Mouse (Mus musculus) myocyte (in vitro differentiated cells): ENCODE results near the gene Gm7544. TPM values are rescaled to one million over a fixed set of nuclear protein-coding genes. Genes with fewer than 3 reads are reported as not detected.
A peak's percentile ranks its signal among the peaks of the same experiment; 100 is the strongest.
"Not testable (repeated sequence)": the region's sequence is repeated elsewhere in the genome, so short reads cannot be mapped to it uniquely, and the experiment has no call there.

Experiments
- H3K27me3 ChIP-seq: one replicate; pipeline ENCODE4 v1.6.1; 2011; ENCODE audit not compliant: control insufficient read depth, insufficient read depth, insufficient read length
- H3K36me3 ChIP-seq: one replicate; pipeline ENCODE4 v1.6.1; 2011; ENCODE audit not compliant: control insufficient read depth, insufficient read depth
- H3K4me2 ChIP-seq: one replicate; pipeline ENCODE4 v1.6.1; 2011; ENCODE audit warnings: low read depth, control low read depth
- H3K4me3 ChIP-seq: one replicate; pipeline ENCODE4 v1.5.1; 2011; ENCODE audit warnings: mild to moderate bottlenecking, control low read depth, moderate library complexity
- H3K79me2 ChIP-seq: one replicate; pipeline ENCODE4 v1.6.1; 2011; ENCODE audit not compliant: control insufficient read depth, insufficient read depth
- H3ac ChIP-seq: one replicate; pipeline ENCODE4 v1.6.1; 2011; ENCODE audit not compliant: control insufficient read depth, insufficient read length
- CEBPB ChIP-seq: IDR thresholded peaks from 2 replicates; pipeline ENCODE4 v1.6.1; 2011; ENCODE audit warnings: mild to moderate bottlenecking, moderate library complexity; ENCODE audit not compliant: poor library complexity, insufficient read depth, severe bottlenecking
- E2F4 ChIP-seq: IDR thresholded peaks from one replicate; pipeline ENCODE4 v1.6.1; 2011; ENCODE audit warnings: mild to moderate bottlenecking, control low read depth, moderate library complexity; ENCODE audit not compliant: insufficient read depth
- MAX ChIP-seq: IDR thresholded peaks from one replicate; pipeline ENCODE4 v1.6.1; 2011; ENCODE audit warnings: low read depth, mild to moderate bottlenecking, control low read depth
- MYOD1 ChIP-seq, 3 experiments: IDR thresholded peaks; one replicate each; pipeline ENCODE4 v1.6.1; 2011; ENCODE audit warnings: control low read depth in 2 of 3, low read depth in 2 of 3, mild to moderate bottlenecking in 2 of 3, moderate library complexity in 1 of 3; ENCODE audit not compliant: insufficient read length in 2 of 3, control insufficient read depth in 1 of 3
- MYOG ChIP-seq, 3 experiments: IDR thresholded peaks; one replicate each; pipeline ENCODE4 v1.6.1; 2011; ENCODE audit warnings: control low read depth in 2 of 3, low read depth in 2 of 3, mild to moderate bottlenecking in 2 of 3; ENCODE audit not compliant: insufficient read length in 2 of 3, control insufficient read depth in 1 of 3, insufficient read depth in 1 of 3
- POLR2A ChIP-seq: IDR thresholded peaks from one replicate; pipeline ENCODE4 v1.6.1; 2011; ENCODE audit warnings: low read depth, mild to moderate bottlenecking, control low read depth, moderate library complexity; ENCODE audit not compliant: insufficient read length
- POLR2AphosphoS2 ChIP-seq: IDR thresholded peaks from one replicate; pipeline ENCODE4 v1.6.1; 2011; ENCODE audit warnings: low read depth, control low read depth; ENCODE audit not compliant: insufficient read length
- REST ChIP-seq: IDR thresholded peaks from one replicate; pipeline ENCODE4 v1.6.1; 2011; ENCODE audit warnings: mild to moderate bottlenecking, control low read depth, moderate library complexity; ENCODE audit not compliant: insufficient read depth, insufficient read length
- SRF ChIP-seq: IDR thresholded peaks from one replicate; pipeline ENCODE4 v1.6.1; 2011; ENCODE audit warnings: low read depth; ENCODE audit not compliant: control insufficient read depth, insufficient read length
- TCF12 ChIP-seq: IDR thresholded peaks from one replicate; pipeline ENCODE4 v1.6.1; 2011; ENCODE audit warnings: mild to moderate bottlenecking, control low read depth; ENCODE audit not compliant: poor library complexity, insufficient read depth, severe bottlenecking
- TCF3 ChIP-seq: IDR thresholded peaks from one replicate; pipeline ENCODE4 v1.6.1; 2011; ENCODE audit warnings: low read depth, control low read depth; ENCODE audit not compliant: insufficient read length
- USF1 ChIP-seq: IDR thresholded peaks from one replicate; pipeline ENCODE4 v1.6.1; 2011; ENCODE audit warnings: low read depth, mild to moderate bottlenecking, control low read depth, moderate library complexity
- polyA plus RNA-seq: library from polyadenylated mRNA; unstranded; fragments of >200 nt; fragmentation: generic; extraction: Trizol; gene quantifications from one replicate; pipeline ENCODE4 v1.2.1, GENCODE M21; 2012; ENCODE audit warnings: missing spikeins

Gene Gm7544
- polyA plus RNA-seq, 1 experiment, result not detected

- not testable (repeated sequence) for H3K27me3 ChIP-seq, H3ac ChIP-seq, H3K79me2 ChIP-seq, H3K36me3 ChIP-seq, H3K4me3 ChIP-seq, H3K4me2 ChIP-seq
These were observed 13.3 kb downstream of the Gm7544 start for GRCm38 (mm10) chr1:82942505-82942904.

GRCm38 (mm10) chr1:82938666-82939065 is 17.1 kb downstream of the Gm7544 start:
- Histone ChIP-seq H3K79me2 (no peaks in the 10 kb centered on the region), H3ac (no peak overlapping the region), H3K27me3 (no peaks in the 10 kb centered on the region), H3K36me3 (no peaks in the 10 kb centered on the region), H3K4me3 (no peak overlapping the region), H3K4me2 (no peak overlapping the region)
- TF ChIP-seq POLR2AphosphoS2, result no peak
- no peak for TF ChIP-seq REST
- TF ChIP-seq MAX, result no peak
- no peak for TF ChIP-seq CEBPB
- TF ChIP-seq E2F4, result no peak
- no peak for TF ChIP-seq TCF12

GRCm38 (mm10) chr1:82931326-82931725 is 24.5 kb downstream of the Gm7544 start, which contains the start of gene Gm6217:
Gene Gm6217, minus strand, starts transcription at chr1:82931399.
- not testable (repeated sequence) for H3K4me2 ChIP-seq, H3K4me3 ChIP-seq, H3K36me3 ChIP-seq, H3ac ChIP-seq, H3K79me2 ChIP-seq, H3K27me3 ChIP-seq

- not testable (repeated sequence) for H3ac ChIP-seq, H3K4me3 ChIP-seq, H3K36me3 ChIP-seq, H3K4me2 ChIP-seq, H3K27me3 ChIP-seq, H3K79me2 ChIP-seq
These were observed 25.3 kb downstream of the Gm7544 start for GRCm38 (mm10) chr1:82930558-82930957.

- H3ac ChIP-seq, result no peak within 1 kb of the TSS
- no peak within 1 kb of the TSS for H3K4me2 ChIP-seq
These were observed 31.2 kb downstream of the Gm7544 start, which contains the start of gene A030014E15Rik for GRCm38 (mm10) chr1:82924650-82925049. Gene A030014E15Rik, plus strand, starts transcription at chr1:82924917.

GRCm38 (mm10) chr1:82913434-82913833 is 42.4 kb downstream of the Gm7544 start:
- not testable (repeated sequence) for H3K27me3 ChIP-seq, H3K4me2 ChIP-seq, H3K79me2 ChIP-seq, H3K36me3 ChIP-seq, H3K4me3 ChIP-seq, H3ac ChIP-seq
- TF ChIP-seq MYOD1 (IDR thresholded peaks at IDR 0.05; ENCODE audit: control insufficient read depth in 1 of 3, insufficient read length in 2 of 3, low read depth in 2 of 3) (peak in 1 of 3 experiments; percentile 56), MYOG (IDR thresholded peaks at IDR 0.05; ENCODE audit: control insufficient read depth in 1 of 3, insufficient read depth in 1 of 3, insufficient read length in 2 of 3, low read depth in 2 of 3) (peak in 1 of 3 experiments; percentile 50)

More at GRCm38 (mm10) chr1:82924650-82925049, 31.2 kb downstream of the Gm7544 start, which contains the start of gene A030014E15Rik:
- Histone ChIP-seq H3K4me3 (no peak within 1 kb of the TSS), H3K27me3 (peaks cover 10% of the 10 kb centered on the region), H3K36me3 (no peaks in the 10 kb centered on the region), H3K79me2 (no peaks in the 10 kb centered on the region)
- no peak for TF ChIP-seq USF1
- TF ChIP-seq SRF, result no peak
- TF ChIP-seq MAX, result no peak
- TF ChIP-seq CEBPB, result no peak
- TF ChIP-seq MYOD1 (IDR thresholded peaks at IDR 0.05; ENCODE audit: control insufficient read depth in 1 of 3, insufficient read length in 2 of 3, low read depth in 2 of 3), result no peak
- TF ChIP-seq MYOG (IDR thresholded peaks at IDR 0.05; ENCODE audit: control insufficient read depth in 1 of 3, insufficient read depth in 1 of 3, insufficient read length in 2 of 3, low read depth in 2 of 3), result no peak
- TF ChIP-seq TCF12, result no peak
- no peak for TF ChIP-seq REST
- no peak for TF ChIP-seq POLR2AphosphoS2
- no peak for TF ChIP-seq TCF3
- no peak for TF ChIP-seq POLR2A
- TF ChIP-seq E2F4, result no peak

GRCm38 (mm10) chr1:82913025-82913424 is 42.8 kb downstream of the Gm7544 start, which contains the start of gene A030005L19Rik:
Gene A030005L19Rik, plus strand, starts transcription at chr1:82913325.
- H3ac ChIP-seq, result no peak within 1 kb of the TSS
- no peak within 1 kb of the TSS for H3K4me2 ChIP-seq
- no peaks in the 10 kb centered on the region for H3K27me3 ChIP-seq
- no peaks in the 10 kb centered on the region for H3K79me2 ChIP-seq
- no peaks in the 10 kb centered on the region for H3K36me3 ChIP-seq
- H3K4me3 ChIP-seq, result no peak within 1 kb of the TSS
- TF ChIP-seq POLR2A, result no peak
